Mouse (Mus musculus): Measurements from ENCODE around the gene Exph5.

DNA sequence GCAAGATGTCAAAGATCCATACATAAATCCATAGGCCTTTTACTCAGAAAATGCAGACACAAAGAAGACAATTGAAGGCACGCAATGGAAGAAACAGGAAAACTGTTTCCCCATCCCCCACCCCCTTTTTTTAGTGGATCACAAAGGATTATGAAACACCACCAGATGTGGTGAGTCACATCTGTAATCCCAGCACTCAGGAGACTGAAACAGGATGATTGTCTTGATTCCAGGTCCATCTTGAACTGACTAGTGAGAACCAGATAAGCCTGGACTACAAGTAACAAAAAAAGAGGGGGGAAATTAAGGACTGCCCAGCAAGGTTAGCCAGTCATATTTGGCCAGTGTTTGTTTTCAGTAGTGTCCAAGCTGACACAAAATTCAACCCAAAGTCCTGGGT, 25.1 kb upstream of the Exph5 start:
- TF ChIP-seq EP300 (IDR thresholded peaks at IDR 0.05) (no peak), CTCF (IDR thresholded peaks at IDR 0.05) (no peak)
